Mouse (Mus musculus): ENCODE results near the gene 5031439G07Rik.

Gene 5031439G07Rik

DNA sequence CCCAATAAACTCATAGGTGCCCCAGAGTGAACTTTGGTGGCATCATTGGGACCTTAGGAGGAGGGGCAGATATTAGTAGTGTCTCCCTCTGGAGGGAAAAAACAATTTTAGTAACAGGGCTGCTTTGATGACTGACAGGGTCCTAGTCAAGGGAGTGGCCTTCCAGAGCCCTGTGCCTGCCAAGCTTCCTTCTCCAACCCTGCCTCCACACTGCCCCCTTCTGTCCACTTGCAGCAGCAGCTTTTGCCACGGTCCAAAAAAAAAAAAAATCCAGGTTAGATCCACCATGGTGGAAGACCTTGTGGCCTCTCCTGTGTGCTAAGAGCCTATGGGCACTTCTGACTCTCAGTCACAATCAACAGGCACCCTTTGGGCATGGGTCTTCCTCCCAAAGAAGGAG is 7.6 kb upstream of the 5031439G07Rik start:
- peak; percentile 50 to 60 for DNase-seq (ENCODE audit: low read depth in 2 of 2, low spot score in 2 of 2)

DNA sequence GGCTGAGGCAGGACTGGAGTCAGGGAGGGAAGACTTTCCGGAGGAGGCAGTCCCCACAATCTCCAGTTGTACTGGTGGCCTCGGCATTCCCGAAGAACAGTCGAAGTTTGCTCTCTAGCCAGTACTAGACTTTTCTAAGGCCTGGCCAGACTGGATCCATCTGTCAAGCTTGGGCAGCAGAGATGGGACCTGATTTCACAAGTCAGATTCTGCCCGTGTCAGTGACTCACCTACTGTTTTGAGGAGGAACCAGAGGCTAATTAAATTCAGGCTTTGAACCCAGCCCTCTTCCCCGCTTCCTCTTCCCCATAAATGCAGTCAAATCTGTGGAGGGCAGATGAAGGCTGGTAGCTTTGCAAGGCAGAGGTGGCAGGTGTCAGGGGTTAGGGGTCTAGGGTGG is 6.7 kb upstream of the 5031439G07Rik start:
- DNase-seq (ENCODE audit: low read depth in 2 of 2, low spot score in 2 of 2) = no peak

DNA sequence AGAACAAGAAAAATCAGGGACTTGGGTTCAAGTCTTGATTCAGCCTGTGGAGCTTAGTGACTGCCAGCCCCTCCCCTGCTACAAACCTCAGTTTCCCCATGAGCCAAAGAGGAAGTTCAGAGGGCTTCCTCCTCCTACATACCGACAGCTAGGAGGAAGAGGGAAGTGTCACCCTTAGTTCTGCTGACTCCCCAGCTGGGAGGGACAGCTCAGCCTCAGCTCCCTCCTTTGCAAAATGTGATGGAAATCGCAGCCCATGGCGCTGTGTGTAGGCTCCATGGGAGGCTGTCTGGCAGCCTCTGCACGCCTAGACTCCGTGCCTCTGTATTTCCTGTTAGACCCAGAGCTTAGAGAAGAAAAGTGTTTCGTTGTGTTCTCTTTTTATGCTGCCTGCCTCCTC is 6.1 kb upstream of the 5031439G07Rik start:
- DNase-seq (ENCODE audit: low read depth in 2 of 2, low spot score in 2 of 2) = no peak

DNA sequence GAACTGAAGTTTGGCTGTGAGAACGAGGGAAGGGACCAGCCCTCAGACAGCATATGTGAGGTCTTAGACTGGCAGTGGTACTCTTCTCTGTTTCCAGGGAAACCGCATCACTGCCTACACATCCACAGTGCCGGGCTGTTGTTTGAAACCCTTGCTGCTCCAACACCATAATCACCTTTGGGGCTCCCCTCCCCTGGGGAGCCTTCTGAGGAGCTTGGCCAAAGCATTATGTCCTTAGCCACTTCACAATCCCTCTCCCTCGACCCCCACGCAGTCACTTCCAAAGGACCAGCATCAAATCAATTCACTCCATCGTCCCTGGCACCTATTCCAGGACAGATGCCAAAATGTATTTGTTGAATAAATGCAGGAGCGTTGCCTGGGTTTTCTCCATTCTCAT is 1.4 kb upstream of the 5031439G07Rik start:
- DNase-seq (ENCODE audit: low read depth in 2 of 2, low spot score in 2 of 2) = no peak

DNA sequence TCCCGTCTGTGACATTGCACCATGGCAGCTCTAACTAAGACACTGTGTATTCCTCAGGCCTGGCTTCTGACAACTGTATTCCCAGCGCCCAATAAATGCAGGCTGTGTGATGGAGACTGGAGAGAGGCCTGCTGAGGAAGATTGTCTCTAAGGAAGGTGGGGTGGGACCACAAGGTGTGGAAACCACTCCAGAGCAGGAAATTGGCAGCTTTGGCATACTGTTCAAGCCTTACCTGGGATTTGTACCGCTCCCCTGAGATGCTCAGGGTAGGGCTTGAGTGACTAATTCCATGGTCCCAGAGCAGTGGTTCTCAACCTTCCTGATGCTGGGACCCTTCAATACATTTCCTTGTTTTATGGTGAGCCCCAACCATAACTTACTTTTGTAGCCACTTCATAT is 747 bp upstream of the 5031439G07Rik start:
- DNase-seq (ENCODE audit: low read depth in 2 of 2, low spot score in 2 of 2) = no peak

DNA sequence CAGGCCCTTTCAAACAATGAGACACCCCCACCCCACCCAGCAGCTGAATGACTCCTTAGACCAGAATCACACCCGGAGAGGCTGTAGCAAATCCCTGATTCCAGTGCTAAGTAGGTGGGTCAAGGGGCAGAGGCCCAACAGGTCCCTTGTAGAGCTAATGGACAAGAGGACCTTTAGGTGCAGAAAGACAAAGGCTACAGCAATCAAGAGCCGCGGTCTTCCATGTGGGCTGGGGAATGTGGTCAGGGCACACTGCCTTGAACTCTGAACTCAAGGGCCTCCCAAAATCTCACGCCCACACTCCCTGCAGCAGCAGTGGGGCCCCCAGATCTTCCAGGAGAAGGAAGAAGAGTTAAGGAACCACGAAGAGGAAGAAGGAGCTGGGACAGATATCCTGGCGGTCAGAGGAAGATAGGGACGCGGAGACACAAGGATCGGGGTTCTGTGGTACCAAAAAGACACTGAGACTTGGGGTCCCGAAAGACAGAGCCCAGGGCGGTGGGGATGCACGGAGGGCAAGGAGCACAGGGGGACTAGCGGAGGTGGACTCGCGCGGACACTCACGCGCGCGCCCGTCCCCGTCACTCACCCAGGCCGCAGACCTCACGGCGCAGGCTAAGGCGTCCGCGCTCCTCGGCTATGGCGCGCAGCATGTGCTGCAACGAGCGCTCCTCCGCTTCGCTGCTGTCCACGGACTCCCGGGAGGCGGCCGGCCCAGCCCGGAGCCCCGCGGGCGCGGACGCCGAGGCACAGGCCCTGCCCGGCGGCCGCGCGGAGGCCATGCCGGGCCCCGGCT is 1.1 kb downstream of the 5031439G07Rik start:
- DNase-seq (ENCODE audit: low read depth in 2 of 2, low spot score in 2 of 2) = no peak

DNA sequence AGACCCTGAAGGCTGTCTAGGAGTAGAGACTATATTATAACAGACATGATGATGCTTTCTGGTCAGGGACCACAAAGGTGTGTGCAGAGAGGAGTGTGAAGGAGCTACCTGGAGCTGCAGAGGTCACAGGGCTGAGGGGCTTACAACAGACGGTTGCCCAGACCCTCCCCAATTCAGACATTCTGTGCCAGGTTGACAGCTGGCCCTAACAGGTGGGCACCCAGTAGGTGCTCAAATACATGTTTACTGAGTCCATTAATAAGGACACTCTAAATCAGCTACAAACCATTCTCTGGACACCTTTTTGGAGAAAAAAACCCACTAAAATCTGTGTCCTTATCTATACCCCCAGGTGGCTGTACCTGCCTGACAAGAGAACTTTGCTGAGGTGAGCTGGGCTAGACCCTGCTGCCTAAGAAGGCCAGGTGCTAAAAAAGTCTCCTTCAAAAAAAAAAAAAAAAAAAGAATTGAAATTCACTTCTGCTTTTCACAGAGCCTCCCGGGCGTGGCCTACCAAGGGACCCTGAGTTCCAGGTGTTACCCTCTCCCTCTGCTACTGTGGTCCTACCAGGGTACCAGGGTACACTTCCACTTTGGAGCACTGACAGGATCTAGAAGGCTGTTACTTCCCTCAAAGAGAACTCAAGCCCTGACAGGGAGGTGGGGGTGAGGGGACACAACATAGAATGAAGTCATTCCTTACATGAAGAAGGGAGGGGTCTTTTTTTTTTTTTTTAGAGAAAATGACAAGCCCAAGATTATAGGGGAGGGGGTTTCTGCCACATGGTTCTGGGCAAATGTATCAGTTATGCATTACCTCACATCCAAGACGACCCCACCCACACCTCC is 2.0 kb downstream of the 5031439G07Rik start:
- DNase-seq (ENCODE audit: low read depth in 2 of 2, low spot score in 2 of 2) = no peak

DNA sequence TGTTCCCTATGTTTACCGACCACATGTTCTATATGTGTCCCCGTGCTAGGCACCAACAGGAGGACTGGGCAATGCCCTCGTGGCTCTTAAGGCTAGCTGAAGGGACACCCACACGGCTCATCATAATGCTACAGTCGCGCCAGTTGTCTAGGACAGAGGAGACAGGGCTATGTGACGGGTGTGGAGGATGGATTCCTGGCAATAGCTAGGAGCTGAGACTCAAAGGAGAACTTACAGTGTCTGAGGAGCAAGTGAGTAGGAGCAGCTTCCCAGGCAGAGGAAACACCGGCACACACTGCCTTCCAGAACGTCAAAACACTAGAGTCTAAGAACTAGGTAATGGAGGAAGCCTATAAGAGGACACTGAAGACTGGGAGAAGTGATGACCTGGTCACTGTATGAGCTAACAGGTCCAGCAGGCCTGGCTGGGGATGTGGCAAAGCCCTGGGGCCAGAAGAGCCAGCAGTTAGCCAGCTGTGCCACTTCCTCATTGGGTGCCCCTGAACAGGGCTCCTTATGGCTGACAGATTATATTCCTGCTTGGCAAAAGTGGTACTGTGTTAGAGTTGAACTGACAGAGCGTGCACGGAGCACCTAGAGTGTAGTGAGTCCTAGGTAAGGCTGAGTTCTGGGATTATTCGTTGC is 2.7 kb downstream of the 5031439G07Rik start:
- DNase-seq (ENCODE audit: low read depth in 2 of 2, low spot score in 2 of 2) = no peak

DNA sequence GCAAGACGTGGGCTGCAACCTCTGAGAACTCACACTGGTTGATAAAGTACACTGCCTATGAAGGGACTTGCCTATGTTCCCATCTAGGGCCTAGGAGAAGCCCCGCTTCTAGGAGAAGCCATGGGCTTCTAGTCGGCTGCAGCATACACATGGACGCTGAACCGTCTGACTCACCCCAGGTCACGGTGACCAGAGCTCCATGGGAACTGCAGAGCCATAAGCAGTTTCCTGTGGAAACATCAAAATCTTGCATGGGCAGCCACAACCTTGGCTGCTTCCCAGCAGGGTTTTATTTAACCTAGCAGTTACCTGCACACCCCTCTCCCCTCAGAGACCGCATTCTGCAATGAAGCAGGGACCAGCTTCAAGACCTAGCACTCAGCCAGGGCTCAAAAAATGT is 4.6 kb downstream of the 5031439G07Rik start:
- DNase-seq (ENCODE audit: low read depth in 2 of 2, low spot score in 2 of 2) = no peak

DNA sequence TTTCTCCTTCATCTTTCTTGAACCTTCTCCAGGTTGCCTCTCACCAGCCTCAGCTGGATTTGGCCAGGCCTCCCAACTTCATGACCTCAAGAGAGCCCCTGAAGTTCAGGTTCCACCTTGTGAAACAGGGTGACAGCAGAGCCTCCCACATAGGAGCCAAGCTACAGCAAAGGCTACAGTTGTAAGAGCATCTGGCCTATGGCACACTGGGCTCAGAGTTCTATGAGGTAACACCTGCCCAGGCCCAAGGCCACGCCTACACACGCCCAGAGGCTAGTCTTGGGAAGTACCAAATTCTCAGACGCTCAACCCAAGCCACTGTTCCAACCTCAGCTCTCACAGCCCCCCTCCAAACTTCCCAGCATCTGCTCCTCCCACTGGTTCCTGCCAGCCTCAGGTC is 5.5 kb downstream of the 5031439G07Rik start:
- no peak for DNase-seq (ENCODE audit: low read depth in 2 of 2, low spot score in 2 of 2)

DNA sequence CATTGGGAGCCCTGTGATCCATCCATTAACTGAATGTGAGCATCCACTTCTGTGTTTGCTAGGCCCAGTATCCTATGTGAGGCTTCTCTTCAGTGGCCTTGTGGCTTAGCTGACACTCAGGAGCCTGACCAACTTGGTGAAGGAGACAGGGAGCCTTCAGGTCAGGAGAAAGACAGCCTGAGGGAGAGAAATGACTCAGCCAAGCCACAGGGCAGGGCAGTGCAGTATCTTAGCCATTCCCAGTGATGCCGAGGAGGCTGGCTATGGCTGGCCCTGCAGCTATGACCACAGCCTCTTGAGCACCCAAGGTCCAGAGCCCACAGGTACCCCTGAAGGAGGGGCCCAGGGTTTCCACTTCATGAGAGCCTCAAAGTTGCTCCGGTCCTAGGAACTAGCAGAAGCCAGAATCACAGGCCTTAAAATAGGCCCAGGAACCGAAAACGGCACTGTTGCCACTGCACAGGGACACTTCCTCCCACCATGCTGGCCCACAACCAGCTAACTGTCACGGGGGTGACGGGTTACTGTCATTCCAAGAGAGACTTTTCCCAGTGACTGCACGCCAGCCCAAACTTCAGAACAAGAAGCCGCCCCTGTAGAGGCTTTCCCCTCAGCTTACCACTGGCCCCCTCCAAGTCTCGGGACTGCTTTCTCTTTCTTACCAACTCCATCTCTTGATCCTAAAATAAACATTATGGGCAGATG is 6.6 kb downstream of the 5031439G07Rik start:
- no peak for DNase-seq (ENCODE audit: low read depth in 2 of 2, low spot score in 2 of 2)

DNA sequence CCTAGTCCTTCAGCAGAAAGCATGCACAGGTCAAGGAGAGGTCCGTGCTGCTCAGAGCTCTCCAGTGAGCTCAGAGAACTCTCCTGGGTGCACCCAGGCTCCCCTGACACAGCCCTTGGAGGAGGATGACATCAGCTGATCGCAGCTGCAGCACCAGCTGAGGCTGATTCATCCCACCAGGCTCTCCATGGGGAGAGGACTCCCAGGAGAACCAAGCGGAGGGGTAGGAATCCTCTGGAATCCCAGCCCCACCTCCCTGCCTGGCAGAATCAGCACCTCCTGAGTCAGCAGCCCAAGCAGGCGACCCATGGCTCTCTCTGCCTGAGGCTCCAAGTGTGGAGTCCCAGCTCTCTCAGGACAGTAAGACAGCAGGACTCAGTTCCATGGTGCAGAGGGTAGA is 12.6 kb downstream of the 5031439G07Rik start:
- DNase-seq (ENCODE audit: low read depth in 2 of 2, low spot score in 2 of 2) = no peak

DNA sequence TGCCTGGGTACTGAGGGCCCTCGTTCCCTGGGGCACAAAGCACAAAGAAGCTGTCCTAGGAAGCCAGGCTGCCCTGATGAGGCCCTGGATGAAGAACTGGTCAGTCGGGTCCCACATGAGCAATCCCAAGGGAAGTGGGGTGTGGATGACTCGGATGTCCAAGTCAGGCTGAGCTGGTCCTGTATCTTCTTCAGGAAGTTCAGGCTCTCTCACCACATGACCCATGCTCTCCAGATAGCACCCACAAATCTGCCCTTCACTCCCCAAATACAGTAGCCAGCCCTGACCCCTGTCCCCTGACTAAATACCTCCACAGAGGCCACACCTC is 14.8 kb downstream of the 5031439G07Rik start:
- DNase-seq (ENCODE audit: low read depth in 2 of 2, low spot score in 2 of 2) = no peak

DNA sequence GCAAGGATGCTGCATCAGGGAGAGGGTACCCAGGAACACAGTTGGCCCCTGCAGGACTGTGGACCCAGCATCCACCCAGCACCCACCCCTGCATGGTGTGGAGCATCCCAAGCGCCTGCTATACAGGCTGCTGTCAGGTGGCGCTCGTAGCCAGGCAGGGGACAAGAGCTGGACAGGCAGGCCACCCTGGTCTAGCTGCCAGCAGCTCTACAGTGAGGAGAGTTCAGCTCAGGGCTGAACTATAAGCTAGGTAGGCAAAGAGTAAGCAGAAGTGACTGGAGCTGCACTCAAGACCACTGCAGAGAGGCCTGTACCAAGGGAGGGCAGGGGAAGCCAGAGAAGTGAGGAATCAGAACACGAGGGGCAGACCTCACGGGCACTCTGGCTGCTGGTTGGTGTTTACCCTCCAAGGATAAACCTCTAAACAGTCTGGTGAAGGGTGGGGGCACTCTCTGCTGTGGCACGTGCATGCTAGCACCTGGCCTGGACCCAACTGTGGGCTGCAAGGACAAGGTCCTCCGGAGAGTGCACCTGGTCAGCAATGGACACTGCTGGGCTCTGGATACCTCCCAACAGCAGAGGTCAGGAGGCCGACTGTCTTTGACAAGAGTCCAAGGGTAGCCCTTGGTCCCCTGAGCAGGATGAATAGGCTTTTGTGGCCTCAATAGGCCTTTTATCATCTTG is 15.3 kb downstream of the 5031439G07Rik start:
- DNase-seq (ENCODE audit: low read depth in 2 of 2, low spot score in 2 of 2) = no peak

DNA sequence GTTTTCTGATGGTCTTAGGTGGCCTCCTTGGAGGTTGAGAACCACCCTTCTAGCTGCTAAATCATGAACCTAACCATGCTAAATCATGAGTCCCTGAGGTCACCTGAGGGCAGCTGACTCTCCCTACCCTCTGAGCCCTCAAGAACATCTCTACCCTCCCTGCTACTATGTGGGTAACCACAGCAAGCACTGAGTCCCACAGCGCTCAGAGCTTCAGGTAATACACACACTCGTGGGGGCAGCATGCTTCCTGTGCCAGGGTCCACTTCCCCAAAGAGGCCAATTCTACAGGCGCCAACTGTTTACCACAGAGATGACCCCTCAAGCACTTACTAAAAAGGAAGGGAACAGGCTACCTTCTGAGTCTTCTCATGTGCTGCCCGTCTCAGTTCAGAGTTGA is 19.8 kb downstream of the 5031439G07Rik start:
- no peak for DNase-seq (ENCODE audit: low read depth in 2 of 2, low spot score in 2 of 2)

DNA sequence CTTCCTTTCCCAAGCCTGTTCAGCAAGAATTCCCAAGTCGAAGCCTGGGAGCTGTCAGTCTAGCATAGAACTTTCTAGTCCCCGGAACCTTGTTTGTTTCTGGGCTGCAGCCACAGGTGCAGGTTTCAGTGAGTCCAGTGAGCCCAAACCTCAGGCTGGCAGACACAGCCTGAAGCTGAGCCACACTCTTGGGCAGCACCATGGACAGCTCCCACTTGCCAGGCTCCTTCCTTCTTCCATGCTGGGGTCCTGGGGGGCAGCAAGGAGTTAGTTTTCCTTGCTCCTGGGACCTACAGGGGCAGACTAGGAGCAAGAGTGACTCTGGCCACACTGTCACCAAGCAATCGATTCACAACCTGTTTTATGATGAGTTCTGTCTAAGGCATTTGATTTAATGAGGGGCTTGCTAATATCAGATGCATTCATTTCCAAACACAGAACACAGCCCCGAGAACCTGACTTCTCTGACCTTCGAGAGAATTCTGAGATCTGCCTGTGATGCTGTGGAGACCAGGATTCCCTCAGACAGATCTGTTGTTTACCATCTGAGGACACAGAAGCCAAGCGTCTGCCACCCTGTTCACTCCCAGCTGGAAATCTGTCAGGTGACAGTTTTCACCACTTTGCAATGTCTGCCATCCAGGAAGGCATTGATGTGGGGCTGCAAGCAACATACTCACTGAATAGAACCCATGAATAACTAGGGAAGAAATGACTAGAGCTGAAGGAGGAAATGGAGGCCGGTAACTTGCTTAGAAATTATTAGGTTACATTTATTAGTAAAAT is 22.6 kb downstream of the 5031439G07Rik start:
- DNase-seq (ENCODE audit: low read depth in 2 of 2, low spot score in 2 of 2) = peak; percentile 20 to 24

DNA sequence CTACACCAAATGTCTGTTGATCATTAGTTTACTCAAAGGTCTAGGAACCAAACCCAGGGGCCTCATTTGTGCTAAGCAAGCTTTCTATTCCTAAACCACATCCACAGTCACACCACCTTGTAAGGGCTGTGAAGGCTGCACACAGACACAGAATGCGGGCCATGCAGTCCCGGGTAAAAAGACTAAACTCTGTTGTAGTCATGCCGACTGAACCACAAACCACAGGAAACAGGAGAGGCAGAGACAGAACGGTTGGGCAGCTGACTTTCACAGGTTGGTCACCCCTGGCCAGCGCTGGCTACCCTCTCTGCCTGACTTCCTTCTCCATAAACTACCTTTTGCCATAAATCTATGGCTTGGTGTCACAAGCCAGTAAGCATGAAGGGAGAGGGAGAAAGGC is 23.6 kb downstream of the 5031439G07Rik start:
- DNase-seq (ENCODE audit: low read depth in 2 of 2, low spot score in 2 of 2) = no peak

DNA sequence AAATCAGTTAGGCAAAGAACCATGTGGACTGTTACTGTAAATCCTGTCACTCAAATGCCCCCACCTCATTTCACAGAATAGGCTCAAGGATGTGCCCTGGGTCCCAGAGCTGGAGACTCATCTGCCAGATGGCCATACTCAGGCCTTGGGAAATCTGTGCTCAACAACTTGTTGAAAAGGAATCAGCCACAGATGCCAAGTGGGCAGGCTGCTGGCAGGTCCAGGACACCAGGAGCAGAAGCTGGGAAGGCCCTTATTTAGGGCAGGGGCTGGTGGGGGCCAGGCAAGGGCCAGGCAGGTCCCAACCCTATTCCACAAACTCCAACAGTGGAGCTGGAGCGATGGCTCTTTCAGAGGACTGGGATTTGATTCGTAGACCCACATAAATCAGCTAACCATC is 25.8 kb downstream of the 5031439G07Rik start:
- DNase-seq (ENCODE audit: low read depth in 2 of 2, low spot score in 2 of 2) = no peak

DNA sequence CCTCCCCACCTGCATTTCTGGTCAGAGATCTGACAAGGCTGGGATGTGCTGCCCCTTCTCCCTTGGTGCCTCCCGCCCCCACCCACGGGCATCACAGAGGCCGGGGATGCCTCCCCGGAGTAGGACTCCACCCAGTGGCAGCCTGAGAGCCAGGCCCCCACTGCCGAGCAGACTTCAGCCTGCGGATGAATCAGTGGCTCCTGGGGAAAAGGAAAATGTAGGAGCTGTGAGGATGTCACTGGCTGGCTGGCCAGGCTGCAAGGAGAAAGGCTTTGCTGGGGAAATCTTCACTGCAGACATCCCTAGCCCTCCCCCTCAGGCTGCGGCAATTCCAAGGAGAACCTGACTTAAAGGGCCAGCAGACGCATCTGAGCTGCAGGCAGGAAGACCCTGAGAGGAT is 27.7 kb downstream of the 5031439G07Rik start:
- DNase-seq (ENCODE audit: low read depth in 2 of 2, low spot score in 2 of 2) = no peak

DNA sequence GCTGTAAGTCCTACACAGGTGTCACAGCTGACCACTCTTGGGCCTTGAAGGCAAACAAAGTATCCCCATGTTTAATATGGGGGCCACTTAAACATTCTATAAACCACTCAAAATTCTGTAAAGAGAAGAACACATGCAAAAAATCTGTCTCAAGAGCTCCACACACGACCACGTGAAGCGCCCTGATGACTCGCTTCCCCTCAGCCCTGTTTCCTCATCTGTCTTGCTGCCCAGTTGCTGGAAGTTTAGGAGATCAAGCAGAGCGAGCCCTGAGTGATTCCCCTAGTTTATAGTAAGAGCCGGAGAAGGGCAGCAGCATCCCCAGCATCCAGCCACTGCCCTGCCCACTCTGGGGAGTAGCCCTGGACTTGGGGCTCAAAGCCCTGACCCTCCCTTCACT is 28.5 kb downstream of the 5031439G07Rik start:
- DNase-seq (ENCODE audit: low read depth in 2 of 2, low spot score in 2 of 2) = no peak

All from CD8-positive naive resting alpha-beta T cell, adult 2 months (primary cell).